Mouse (Mus musculus) embryo, embryonic 10 days (tissue): Measurements from ENCODE around the gene Sorbs1.
A peak's percentile ranks its signal among the peaks of the same experiment; 100 is the strongest.

ENCODE experiments used
- DNase-seq: peaks from one replicate; pipeline ENCODE4 v3.0.0-alpha.2; 2015; ENCODE audit warnings: low spot score

Sorbs1 gene

DNA sequence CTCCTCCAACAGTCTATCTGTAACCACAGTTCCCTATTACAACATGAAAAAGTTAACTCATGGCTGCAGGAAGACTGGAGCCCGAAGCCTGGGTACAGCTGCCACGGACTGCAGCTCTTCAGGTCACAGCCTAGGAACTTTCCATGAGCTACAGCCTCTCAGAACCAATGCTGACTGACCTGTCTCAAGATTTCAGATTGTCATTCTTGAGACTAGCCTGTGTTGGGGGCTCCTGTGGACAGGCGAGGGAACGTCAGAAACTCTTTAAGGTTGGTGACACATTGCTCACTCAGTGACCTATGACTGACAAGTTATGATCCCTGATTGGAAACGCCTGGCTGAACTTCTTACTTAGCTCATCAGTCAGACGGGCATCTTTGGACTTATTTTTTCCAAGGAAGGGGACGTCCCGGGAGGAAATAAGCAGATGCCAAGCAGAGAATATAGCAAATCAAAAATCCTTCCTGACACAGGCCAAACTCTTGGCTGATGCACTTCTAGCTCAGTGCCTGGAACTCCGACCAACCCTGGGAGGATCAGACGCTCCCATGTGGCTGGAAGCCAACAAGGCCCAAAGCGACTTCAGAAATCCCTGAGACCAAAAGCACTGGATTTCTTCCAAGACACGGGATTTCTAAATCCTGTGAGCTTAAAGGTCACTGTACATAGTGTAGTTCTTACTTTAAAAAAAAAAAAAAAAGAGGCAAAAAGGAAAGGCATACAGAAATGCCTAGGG is 76.9 kb downstream of the Sorbs1 start:
- DNase-seq = no peak

DNA sequence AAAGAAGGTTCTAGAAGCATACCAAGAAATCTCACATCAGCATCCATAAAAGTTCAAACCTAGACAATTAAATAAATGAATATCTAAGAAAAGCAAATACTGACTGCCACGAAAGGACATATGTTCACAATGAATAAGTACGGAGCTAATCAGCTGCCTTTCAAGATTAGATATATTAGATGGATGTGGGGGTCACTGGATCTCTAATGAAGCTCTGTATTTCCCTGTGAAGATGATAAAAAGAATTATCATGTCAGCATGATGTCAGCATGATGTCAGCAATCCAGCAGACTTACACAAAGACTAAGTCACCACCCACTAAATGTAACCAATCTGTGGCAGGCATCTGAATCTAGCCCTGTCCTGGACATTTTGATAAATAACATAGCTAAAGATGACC is 77.8 kb downstream of the Sorbs1 start:
- DNase-seq = no peak

DNA sequence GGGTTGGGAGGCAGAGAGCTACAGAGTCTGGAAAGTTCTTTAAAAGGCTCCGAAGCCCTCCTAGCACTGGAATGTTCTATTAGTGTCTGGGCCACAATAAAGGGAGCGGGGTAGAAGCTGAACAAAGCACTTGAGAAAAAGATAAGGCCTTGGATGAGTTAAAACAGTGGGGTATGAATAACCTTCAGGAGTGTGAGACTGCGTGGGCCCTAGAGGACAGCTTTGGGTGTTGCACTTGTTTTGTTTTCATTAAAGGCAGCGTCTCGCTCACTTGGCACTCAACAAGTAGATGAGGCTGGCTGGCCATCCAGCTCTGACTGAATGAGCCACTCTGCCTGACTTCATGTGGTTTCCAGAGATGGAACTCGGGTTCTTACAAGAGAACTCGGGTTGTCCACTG is 78.5 kb downstream of the Sorbs1 start:
- DNase-seq = no peak

DNA sequence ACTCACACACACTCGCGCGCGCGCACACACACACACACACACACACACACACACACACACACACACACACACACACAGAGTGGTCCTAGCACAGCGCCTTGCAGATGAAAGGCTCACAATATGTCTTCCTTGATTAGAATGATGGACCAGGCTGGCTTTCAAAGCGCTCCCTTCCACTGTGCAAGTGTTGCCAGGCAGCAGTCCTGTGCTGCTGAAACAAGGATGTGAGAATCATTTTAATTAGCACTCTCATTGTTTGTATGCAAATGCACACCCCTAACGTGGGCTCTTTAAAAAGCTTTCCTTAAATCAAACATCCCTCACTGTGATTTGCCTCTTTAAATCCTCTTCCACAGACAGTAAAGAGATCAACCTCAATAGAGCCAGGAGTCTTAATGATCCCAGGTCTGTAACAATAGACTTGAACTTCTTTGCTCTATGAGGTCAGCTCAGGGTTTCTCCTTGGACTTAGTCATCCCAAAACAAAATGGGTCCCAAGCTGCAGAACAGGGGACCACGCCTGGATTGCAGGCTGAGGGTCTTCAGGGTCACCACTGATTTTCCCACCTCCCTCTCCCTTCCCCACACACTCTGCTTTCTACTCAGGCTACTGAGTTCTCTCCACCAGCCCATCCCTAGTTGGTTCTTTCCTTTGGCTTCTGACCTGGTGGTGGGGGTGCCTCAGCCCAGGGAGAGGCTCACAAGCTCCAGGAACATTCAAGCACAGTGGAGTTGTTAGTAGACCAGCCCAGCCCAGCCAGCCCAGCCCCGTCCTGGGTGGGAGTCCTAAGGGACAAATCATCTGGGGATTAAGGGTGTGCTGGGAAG is 79.3 kb downstream of the Sorbs1 start:
- DNase-seq = no peak

DNA sequence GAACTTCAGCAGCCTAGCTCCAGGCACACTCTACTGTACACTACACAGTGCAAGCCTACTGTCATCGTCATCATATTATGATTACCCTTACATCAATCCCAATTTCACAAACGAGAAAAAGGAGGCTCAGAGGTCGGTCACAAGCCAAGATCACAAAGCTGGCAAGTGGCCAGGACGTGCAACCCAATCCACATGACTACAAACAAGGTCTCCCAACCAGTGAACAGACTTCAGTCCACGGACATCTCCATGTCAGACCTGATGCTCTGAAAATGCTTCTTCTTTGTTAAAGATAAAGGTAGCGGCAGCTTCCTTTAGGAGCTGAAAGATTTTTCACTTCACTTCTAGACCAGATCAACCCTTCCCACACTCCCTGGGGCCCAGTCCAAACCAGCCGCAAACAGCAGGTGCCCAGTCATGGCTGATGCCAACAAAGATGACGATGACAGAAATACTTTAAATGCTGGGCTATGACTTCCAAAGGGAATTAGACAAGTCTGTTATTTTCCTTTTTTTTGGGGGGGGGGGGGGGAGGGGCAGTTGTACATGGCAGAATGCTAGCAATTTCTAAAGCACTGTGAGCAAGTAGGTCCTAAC is 80.2 kb downstream of the Sorbs1 start:
- no peak for DNase-seq

DNA sequence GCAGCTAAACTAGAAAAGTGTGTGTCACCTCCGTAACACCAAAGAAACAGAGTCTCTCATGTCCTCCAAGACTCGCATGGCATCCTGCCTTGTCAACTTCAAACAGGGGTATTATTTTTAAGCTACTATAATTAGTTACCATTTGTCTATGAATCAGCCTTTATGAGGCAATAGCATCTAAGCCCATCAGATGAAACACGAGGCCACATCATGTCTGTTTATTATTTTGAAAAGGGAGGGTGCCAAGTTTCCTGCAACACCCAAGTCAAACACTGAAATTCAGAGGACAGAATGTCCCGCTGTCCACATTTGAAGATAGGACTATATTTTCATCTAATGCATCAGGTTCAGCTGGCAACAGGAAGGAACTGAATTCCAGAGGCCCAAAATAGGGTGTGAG is 81.6 kb downstream of the Sorbs1 start:
- no peak for DNase-seq

DNA sequence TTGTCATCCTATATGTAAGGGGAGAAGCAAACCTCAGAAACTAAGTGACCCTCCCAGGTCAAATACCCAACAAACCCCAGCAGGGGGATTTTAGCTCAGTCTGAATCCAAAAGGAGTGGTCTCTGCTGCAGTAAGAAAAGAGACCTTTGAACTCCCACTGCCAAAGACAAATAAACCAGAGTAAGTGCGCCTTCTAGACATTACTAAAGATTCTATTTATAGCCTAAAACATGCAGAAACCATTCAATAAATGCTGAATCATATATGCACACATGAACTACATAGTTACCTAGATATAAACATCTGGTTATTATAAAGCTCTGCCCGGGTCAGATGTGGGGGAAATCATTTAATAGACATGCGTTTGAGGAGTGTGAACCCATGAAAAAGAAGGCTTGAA is 84.0 kb downstream of the Sorbs1 start:
- no peak for DNase-seq

DNA sequence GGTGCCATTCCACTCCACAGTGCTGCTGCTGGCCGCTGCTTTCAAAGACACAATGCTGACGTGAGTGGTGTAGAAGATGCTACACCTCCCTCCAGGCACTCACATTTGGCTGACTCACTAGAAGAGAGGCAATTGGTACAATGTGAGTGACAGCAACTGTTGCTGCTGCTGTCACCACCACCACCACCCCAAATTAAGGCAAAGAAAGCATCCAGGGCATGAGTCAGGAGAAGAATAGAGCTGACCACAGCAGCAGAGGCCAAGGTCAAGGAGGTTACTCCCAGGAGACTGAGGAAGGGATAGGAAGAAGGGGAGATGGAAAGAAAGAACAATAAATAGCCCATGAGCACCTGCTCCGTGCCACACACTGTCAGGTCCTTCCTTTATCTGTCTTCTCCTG is 84.4 kb downstream of the Sorbs1 start:
- no peak for DNase-seq

DNA sequence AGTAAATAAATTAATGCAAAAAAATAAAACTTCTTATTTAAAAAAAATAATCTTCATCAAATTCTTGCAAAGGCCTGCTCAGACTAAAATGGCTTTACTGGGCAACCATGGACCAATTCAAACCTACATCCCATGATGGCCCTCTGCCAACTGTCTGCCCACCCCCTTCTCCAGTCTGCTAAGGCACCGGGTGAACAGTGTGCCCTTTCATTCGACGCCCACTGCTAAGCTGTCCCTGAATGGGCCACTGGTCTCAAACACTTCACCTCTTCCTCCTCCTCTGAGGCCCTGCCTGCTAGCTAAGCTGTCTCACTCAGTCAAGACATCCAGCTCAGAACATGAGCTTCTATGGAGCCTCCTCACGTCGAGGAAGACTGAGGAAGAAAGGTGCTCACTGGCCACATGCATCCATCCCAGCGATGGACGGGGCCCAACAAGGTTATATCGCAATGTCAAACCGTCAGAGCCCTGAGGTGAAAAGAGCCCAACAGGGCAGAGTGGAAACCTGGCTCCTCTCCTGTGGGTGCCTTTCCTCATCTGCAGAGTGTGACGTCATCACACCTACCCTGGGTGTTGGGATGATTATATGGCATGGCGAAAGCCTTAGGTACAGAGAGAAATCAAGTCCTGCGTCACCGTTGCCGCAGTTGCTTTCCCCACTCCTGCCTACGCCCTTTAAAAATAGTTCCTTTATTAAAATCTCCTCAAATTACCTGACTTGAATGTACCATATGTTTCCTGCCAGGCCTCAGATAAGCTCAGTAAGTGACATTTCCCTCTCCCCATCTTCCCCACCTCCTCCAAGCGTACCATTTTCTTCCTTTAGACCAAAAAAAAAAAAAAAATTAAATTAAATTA is 87.2 kb downstream of the Sorbs1 start:
- DNase-seq = no peak

DNA sequence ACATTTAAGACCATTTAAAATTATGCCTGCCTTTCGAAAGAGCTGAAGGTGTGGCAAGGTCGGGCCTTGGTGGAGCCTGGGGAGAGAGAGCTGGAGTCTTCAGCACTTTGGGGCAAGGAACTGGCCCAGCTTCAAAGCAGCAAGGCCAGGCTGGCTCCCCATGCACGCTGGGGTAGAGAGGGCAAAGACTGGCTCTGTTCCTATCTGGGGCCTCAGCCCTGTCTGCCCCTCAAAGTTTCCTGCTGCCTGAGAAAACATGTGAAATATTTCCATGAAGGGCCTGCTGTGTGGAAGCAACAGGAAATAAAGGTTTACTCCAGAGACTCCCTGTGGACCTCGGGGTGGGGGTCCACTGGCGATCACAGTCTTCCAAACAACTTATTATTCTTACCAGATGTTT is 88.3 kb downstream of the Sorbs1 start:
- DNase-seq = peak; percentile 28

DNA sequence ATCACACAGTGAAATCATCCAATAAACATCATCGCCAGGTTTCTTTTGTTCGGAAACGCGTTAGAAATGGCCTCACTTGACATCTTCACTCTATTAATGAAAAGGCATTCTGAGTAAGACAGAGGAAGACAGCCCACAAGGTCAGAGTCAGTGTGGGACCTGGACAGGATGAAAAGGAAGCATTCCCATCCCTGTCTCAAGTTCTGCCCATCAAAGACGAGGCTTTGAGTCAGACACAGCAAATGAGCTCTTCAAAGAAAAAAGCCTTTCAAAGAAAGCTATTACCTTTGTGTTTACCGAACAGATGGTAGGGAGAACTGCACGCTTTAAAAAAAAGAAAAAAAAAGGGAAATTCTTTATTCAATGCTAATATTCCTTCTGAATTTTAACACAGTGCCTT is 92.5 kb downstream of the Sorbs1 start:
- no peak for DNase-seq

DNA sequence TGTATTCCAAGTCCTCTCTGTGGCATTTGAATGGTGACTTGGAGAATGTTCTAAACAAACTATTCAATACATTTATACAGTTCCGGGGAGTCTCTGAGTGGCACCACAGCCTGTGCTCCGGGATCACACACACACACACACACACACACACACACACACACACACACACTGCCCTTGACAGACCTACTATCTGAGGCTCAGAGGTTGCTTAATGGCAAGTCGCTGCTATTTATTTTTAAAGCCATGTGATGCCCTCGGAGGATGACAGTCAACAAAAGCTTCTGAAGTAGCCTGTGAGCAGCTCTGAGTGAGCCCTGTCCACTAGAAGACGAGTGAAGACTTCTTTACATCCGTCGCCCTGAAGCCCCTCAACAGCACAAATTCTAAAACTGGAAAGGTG is 94.3 kb downstream of the Sorbs1 start:
- no peak for DNase-seq

DNA sequence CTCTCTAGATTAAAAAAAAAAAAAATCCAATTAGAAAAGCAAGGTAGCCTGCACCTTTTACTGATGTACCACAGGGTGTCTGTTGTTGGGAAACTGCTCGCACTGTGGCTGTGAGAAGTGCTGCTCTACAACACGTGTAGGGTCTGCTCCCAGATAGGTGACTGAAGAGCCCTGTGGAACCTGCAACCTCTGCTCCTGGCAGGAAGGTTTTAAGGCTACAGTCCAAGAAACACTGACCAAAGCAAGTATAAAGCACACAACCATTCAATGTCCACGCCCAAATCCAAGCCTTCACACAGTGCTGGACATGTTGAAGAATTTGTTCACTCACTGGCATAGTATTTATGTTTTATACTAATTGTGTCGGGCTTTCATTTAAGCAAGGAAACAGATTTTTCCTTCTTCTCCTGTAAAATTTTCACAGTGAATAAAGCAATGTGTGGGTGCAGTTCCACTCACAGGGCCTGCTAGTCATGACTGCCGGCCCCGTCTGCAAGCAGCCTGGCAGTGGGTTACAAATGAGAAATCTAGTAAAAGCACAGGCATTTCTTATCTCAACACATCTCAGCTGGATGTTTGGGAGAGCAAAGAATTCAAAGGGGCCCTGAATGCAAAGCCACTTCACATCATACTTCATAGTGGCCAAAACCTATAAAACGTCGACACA is 96.3 kb downstream of the Sorbs1 start:
- DNase-seq = no peak

DNA sequence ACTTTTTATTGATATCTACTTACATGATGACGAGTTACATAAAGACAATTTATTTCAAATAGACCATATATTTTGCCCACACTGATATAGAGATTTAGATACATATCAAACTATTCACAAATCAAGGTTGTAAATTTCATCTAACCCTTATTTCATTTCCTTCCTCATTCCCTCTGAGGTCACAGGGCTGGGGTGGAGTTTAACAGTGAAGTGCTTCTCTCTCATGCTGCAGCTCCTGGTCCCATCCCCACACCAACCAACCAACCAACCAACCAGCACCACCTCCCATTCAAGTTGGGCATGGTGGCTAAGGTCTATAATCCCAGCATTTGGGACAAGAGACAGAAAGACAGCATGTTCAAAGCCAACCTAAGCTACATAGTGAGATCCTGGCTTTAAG is 97.9 kb downstream of the Sorbs1 start:
- no peak for DNase-seq

DNA sequence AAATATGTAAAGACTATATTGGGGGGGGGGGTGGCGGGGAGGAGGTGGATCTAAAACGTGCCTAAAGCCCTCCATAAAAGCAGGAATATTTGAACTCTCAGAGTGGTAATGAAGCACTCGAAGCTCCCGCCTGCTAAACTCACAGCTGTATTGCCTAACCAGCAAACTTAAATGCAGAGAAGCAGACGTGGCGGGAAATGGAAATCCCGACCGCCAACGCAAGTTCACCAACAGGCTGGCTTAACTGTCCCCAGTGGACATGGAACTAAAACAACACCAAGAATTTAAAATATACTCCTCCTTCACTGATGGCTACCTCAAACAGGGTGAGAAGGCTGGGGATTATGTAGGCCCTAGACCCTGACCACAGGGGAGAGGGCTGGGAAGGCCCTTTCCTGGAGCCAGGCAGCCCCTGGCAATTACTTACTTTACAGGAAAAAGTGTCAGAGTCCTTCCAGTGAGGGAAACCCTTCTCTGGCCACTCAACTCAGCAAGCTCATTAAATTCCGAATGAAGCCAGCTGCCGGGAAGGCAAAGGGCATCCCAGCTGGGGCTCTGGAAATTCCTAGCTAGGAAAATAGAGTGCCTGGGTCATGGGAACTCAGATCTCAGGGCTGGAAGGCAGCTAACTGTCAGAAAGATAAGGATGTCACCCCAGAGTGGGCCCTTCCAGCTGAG is 98.6 kb downstream of the Sorbs1 start:
- peak; percentile 66 for DNase-seq

DNA sequence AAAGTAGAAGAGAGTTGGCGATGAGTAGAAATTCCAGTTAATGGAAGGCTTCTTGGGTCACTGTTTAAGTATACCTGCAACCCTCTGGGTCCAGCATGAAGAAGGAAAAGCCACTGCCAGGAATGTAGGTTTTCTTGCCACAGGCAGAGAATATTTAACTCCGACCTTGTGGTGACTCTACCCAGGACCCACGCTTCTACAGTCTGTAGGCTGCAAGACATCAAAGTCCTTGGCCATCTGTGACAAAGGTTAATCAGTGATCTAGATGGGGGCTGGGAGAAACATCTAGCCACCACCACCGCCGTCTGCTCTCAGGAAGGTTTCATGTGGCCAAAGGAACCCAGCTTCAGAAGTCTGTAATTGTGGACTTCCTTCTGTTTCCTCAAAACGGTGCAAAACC is 99.2 kb downstream of the Sorbs1 start:
- DNase-seq = no peak

DNA sequence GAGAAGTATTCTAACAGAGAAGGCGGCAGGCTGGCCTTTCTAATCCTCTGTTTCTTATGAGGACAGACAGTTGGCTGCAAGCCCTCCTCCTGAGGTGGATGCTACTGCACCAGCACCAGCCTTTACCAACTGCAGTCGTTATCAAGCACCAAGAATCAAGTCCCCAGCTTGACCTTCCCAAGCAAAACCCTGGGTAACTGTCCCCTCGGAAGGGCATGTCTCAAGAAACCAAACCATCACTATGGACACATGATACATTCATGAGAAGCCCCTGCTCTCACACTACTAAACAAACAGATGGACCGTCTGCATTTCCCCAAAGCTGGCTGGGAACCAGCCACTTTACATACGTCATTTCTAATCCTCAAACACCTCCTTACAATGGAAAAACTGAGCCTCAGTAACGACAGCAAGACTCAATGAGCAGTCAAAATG is 102.2 kb downstream of the Sorbs1 start:
- DNase-seq = no peak

DNA sequence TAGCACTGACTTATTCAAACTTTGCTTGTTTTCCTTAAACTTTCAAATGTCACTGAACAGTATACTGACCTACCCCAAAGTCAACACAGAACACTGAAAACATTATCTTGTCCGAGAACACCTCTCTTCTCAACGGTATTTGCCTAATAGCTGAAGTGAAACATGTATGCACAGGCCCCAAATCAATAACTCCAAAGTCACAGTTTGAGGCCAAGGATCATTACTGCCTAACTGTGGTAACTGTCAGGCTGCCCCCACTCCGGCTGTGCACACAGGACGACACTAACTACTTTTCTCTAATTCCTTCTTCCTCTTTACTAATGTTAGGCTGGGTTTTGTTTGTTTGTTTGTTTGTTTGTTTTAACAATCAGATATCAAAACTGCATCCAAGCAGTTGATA is 103.1 kb downstream of the Sorbs1 start:
- no peak for DNase-seq

DNA sequence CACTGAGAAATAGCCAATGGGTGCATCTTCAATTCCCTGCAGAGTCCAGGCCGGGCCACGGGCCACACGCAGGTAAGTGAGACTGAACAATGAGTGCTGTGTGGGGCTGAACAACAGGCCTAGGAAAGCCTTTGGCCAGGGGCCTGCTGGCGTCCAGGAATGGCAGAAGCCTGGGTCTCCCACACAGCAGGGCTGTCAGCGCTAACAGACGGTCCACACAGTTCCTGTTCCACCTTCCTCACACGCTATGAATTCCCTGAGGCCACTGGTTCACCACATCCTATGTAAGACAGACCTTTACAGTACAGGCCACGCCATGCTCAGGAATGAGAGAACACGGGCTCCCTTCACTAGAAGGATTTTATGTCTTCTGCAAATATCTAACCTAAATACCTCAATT is 103.5 kb downstream of the Sorbs1 start:
- DNase-seq = no peak

DNA sequence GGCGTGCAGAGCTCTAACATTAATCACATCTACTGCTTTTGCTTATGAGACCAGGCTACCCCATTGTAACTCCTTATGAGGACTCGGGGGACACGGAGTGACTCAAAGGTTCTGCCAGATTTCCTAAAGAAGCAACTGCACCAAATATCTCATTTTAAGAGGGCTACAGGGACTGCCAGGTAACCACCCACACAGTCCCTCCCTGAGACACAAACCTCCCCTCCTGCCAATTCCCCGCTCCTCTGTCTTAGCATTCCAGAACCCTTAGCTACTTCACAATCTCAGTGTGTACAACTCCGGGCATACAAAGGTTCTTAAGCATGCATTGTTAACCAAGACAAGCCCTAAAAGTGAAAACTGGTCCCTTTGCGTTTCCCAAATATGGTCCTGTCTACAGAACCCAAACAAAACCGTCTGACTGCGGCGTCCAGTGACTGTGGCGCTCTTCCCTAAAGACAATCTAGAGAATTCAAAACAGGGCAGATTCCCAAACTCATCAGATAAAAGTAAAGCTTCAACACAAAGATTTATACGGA is 104.0 kb downstream of the Sorbs1 start:
- DNase-seq = no peak

DNA sequence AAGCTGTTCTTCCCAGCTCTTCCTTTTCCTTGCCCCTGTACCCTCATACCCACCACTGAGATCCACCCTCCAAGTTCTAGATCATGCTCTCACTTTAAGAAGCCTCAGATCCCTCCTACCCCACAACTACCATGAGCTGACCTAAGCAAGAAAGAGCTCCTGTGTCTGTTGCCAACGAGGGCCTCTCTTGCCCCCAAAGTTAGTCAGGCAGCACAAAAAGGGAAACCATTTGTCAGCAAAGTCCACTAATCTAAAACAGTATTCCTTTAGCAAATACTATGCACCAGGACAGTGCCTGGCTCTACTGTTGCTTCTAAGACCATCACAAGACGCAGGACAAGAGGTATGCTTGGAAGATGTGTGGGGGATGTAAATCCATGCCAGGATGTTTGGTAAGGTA is 106.4 kb downstream of the Sorbs1 start:
- no peak for DNase-seq
